Mouse (Mus musculus) neural tube, embryonic 14.5 days (tissue): ENCODE measurements at regions not wholly inside any gene's neighbourhood (a gene's known extent, or its start where the extent isn't known, plus 50 kb on each side); places are given as distances from the start of the nearest gene placed in this dataset.
A peak's percentile ranks its signal among the peaks of the same experiment; 100 is the strongest.

Source experiments
- ATAC-seq: fragments of 200-750 bp; cut with Nextera tagmentation; 2 replicates; pipeline ENCODE4 v1.8.0; 2017; ENCODE audit warnings: low read depth, mild to moderate bottlenecking, moderate TSS enrichment, moderate library complexity
- H3K27ac ChIP-seq: fragments of 300-500 bp; sonication (generic); 2 replicates; pipeline ENCODE4 v1.5.1; 2014; ENCODE audit warnings: low read depth, mild to moderate bottlenecking, control low read depth, low read length, moderate library complexity, mixed read lengths
- H3K27me3 ChIP-seq: fragments of 300-500 bp; sonication (generic); 2 replicates; pipeline ENCODE4 v1.6.1; 2014; ENCODE audit warnings: low read length; ENCODE audit not compliant: control insufficient read depth, insufficient read depth
- H3K36me3 ChIP-seq: fragments of 300-500 bp; sonication (generic); 2 replicates; pipeline ENCODE4 v1.6.1; 2014; ENCODE audit warnings: low read length, mixed read lengths; ENCODE audit not compliant: control insufficient read depth, insufficient read depth
- H3K4me1 ChIP-seq: fragments of 300-500 bp; sonication (generic); 2 replicates; pipeline ENCODE4 v1.6.1; 2014; ENCODE audit warnings: low read length; ENCODE audit not compliant: control insufficient read depth, insufficient read depth
- H3K4me2 ChIP-seq: fragments of 300-500 bp; sonication (generic); 2 replicates; pipeline ENCODE4 v1.6.1; 2014; ENCODE audit warnings: mild to moderate bottlenecking, low read depth, low read length, control low read depth
- H3K4me3 ChIP-seq: fragments of 300-500 bp; sonication (generic); 2 replicates; pipeline ENCODE4 v1.5.1; 2014; ENCODE audit warnings: low read depth, low read length, control low read depth, mixed read lengths
- H3K9ac ChIP-seq: fragments of 300-500 bp; sonication (generic); replicated peaks from 2 replicates; pipeline ENCODE4 v1.6.1; 2014; ENCODE audit warnings: low read depth, mild to moderate bottlenecking, control low read depth, low read length, mixed read lengths
- H3K9me3 ChIP-seq: fragments of 300-500 bp; sonication (generic); 2 replicates; pipeline ENCODE4 v1.6.1; 2016; ENCODE audit warnings: low read length; ENCODE audit not compliant: control insufficient read depth
- WGBS: fragments of 180-500 bp; shearing (Covaris S2); extraction: QIAGEN DNeasy Blood & Tissue Kit; methylation state at CpG from one replicate; pipeline ENCODE4 v1.1.7; 2014; 5-methylcytosine and 5-hydroxymethylcytosine counted together

DNA sequence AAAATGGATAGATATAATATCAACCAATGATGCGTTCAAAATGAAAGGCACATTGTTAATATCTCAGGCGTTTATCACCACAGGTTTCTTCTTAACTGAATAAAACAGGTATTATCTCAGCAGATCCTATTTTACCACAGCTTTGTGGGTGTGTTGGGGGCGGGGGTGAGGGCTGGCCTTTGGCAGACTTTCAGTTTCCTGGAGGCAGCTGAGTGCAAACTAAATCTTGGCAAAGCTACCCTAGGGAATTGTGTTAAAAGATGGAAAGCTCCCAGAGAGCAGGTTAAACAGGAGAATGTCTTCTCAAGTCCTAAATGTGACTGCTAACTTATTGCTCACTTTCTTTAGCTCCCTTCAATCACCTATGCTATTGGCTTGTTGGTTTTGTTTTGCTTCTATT is 223.8 kb downstream of the Kdm4c start:
- Histone ChIP-seq H3K36me3 (no peaks in the 10 kb centered on the region), H3K27me3 (no peaks in the 10 kb centered on the region), H3K9me3 (no peaks in the 10 kb centered on the region), H3K27ac (no peak overlapping the region), H3K4me1 (no peaks in the 10 kb centered on the region), H3K9ac (no peak overlapping the region), H3K4me3 (no peak overlapping the region), H3K4me2 (no peak overlapping the region)
- 73% methylated on average over 3 of the region's 3 CpGs for WGBS
- no peak for ATAC-seq

DNA sequence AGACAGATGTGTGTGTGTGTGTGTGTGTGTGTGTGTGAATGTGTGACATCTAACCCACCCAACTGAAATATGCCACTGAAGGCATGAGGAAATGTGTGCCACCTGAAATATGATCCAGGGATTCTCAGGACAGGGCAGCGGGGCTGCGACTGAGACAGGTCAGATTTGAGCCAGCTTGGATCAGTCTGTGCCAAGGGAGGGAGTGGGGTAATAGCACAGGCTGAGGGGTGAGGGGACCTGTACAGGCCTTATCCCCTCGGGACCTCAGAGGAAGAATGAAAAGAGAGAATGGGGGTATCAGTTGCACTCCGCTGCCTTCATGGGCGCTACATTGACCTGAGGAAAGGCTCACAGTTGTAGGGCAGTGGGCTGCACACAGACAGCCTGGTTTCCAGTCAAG is 270.2 kb downstream of the Kdm4c start:
- no peak overlapping the region for H3K4me2 ChIP-seq
- no peak overlapping the region for H3K27ac ChIP-seq
- no peaks in the 10 kb centered on the region for H3K27me3 ChIP-seq
- H3K4me3 ChIP-seq, result no peak overlapping the region
- H3K4me1 ChIP-seq, result no peaks in the 10 kb centered on the region
- ATAC-seq, result no peak
- H3K36me3 ChIP-seq, result no peaks in the 10 kb centered on the region
- no peaks in the 10 kb centered on the region for H3K9me3 ChIP-seq
- WGBS, result 90% methylated on average over 5 of the region's 5 CpGs
- no peak overlapping the region for H3K9ac ChIP-seq

DNA sequence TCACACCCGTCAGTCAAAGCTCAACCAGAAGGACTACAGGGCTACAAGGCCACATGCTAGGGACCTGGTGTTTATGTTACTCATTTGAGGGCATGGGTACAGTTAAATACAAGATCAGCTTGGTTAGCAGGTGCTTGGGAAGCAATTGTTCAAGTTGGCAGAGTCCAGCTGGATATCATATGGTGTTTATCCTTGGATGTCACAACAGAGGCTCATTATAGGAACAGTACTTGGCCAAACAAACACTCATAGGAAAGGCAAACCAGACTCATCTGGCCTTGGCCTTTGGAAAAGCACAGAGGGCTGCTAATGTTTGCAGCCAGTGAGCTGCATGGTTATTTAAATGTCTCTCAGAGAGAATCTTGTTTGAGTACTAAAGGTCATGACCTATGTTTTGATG is 311.6 kb downstream of the Kdm4c start:
- Histone ChIP-seq H3K27ac (no peak overlapping the region), H3K36me3 (no peaks in the 10 kb centered on the region), H3K9ac (no peak overlapping the region), H3K9me3 (no peaks in the 10 kb centered on the region), H3K27me3 (no peaks in the 10 kb centered on the region), H3K4me1 (no peaks in the 10 kb centered on the region), H3K4me3 (no peak overlapping the region), H3K4me2 (no peak overlapping the region)
- no peak for ATAC-seq
- WGBS, result 88% methylated on average over 1 of the region's 1 CpGs

DNA sequence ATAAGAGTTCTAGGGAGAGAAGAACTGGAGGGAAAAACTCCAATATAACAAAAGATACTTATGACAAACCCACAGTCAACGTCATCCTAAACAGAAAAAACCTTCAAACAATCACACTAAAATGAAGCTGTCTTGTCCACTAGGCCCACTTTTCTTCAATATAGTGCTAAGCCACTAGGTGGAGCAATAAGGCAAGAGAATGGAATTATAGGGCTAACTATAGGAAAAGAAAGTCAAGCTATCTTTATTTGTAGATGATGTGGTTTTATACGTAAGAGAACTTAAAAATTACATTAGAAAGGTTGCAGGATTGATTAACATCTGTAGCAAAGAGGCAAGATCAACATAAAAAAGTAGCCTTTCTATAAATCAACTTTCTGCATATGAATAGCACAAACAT is 321.3 kb downstream of the Kdm4c start:
- Histone ChIP-seq H3K27me3 (no peaks in the 10 kb centered on the region), H3K4me3 (no peak overlapping the region), H3K27ac (no peak overlapping the region), H3K4me2 (no peak overlapping the region), H3K9me3 (no peaks in the 10 kb centered on the region), H3K9ac (no peak overlapping the region), H3K36me3 (no peaks in the 10 kb centered on the region), H3K4me1 (no peaks in the 10 kb centered on the region)
- peak; percentile 65; the same call in 1 of the 2 replicates for ATAC-seq
- 19% methylated on average over 2 of the region's 2 CpGs for WGBS

DNA sequence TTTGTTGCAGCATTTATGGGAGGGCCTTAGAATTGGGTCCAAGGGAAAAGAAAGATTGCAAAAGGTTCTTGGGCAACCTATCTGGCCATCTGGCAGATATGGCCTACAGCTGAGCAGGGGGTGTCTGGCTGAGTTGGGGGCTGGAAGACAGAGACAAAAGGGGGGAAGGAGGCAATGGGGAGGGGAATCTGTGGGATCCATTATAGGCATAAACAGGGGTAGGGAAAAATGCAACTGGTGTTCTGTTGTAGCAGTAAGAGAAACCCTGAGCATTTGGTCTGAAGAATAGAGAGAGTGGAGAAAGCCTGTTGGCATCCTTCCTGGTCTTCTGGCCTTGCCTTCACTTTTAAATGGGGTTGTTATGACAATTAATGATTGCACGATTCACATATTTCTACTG is 344.1 kb downstream of the Kdm4c start:
- Histone ChIP-seq H3K27ac (no peak overlapping the region), H3K4me2 (no peak overlapping the region), H3K4me1 (no peaks in the 10 kb centered on the region), H3K9me3 (no peaks in the 10 kb centered on the region), H3K36me3 (no peaks in the 10 kb centered on the region), H3K9ac (no peak overlapping the region), H3K27me3 (no peaks in the 10 kb centered on the region), H3K4me3 (no peak overlapping the region)
- ATAC-seq, result no peak
- WGBS, result 94% methylated on average over 1 of the region's 1 CpGs

DNA sequence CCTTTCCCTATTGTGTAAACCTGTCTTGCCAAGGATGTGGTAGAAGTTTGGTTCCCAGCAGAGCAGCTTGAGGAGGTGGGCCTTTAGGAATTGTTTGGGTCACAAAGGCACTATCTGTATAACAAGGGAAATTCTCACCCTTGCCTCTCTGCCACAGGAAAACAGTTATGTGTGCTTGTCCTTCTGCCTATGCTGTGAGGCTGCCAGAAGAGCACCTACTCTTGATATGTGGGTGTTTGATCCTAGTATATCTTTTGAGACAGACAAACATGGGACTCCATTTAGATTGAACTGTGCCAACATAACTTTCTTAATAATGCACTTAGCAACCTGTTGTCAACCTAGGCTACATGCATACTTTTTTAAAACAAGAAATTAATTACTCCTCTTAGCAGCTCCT is 344.8 kb downstream of the Kdm4c start:
- H3K9ac ChIP-seq, result no peak overlapping the region
- H3K27ac ChIP-seq, result no peak overlapping the region
- H3K9me3 ChIP-seq, result no peaks in the 10 kb centered on the region
- no peaks in the 10 kb centered on the region for H3K36me3 ChIP-seq
- H3K4me3 ChIP-seq, result no peak overlapping the region
- no peaks in the 10 kb centered on the region for H3K27me3 ChIP-seq
- ATAC-seq, result no peak
- no peaks in the 10 kb centered on the region for H3K4me1 ChIP-seq
- H3K4me2 ChIP-seq, result no peak overlapping the region

DNA sequence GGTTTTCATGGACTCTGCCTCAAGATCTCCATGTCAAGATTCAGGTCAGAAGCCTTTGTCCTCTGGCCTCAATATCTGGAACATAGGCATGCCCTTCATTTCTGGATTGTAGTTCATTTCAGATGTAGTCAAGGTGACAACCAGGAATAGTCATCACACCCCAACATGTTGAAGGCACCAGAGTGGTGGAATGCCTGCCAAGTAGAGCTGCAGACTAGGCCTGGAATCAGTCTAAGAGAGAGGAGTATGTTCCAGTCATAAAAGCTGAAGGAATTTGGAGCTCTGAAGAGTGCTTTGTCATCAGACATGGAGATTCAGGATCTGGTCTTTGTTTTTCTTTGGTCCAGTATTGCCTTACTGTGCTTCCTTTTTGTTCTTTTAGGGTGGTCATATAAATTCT is 346.5 kb downstream of the Kdm4c start:
- Histone ChIP-seq H3K9me3 (no peaks in the 10 kb centered on the region), H3K9ac (no peak overlapping the region), H3K36me3 (no peaks in the 10 kb centered on the region), H3K4me1 (no peaks in the 10 kb centered on the region), H3K27me3 (no peaks in the 10 kb centered on the region), H3K4me2 (no peak overlapping the region), H3K27ac (no peak overlapping the region), H3K4me3 (no peak overlapping the region)
- no peak for ATAC-seq

GRCm38 (mm10) chr4:74613032-74613431 is 370.7 kb downstream of the Kdm4c start:
- H3K4me1 ChIP-seq, result no peaks in the 10 kb centered on the region
- H3K4me2 ChIP-seq, result no peak overlapping the region
- H3K4me3 ChIP-seq, result no peak overlapping the region
- H3K36me3 ChIP-seq, result no peaks in the 10 kb centered on the region
- H3K9ac ChIP-seq, result no peak overlapping the region
- H3K27me3 ChIP-seq, result no peaks in the 10 kb centered on the region
- H3K27ac ChIP-seq, result no peak overlapping the region
- ATAC-seq, result no peak
- WGBS, result 36% methylated on average over 3 of the region's 3 CpGs
- no peaks in the 10 kb centered on the region for H3K9me3 ChIP-seq
